Comparison of ENCODE assay signal across 29 mouse cellular contexts in genomic region chr15:79124331-79124875, GRCm38 (mm10). TPM values are rescaled to one million over a fixed set of nuclear protein-coding genes. Genes with fewer than 3 reads are reported as not detected.
DNase-seq lines count a peak whose midpoint lies in the region; ATAC-seq and TF ChIP-seq lines count a peak whose summit lies in the region.
"Had no signal": no experiment of that assay in that cellular context is flagged by ENCODE, and none has a peak within 500 bp of the region (broad histone marks: within the 10 kb centered on the region; RNA-seq: fewer than 3 reads in every experiment).

No protein-coding gene starts in this region.

- 77% methylated on average over 10 of the region's 10 CpGs for WGBS in heart, embryonic 13.5 days
- WGBS in forebrain, postnatal 0 days, result 83% methylated on average over 10 of the region's 10 CpGs

- H3K4me1 ChIP-seq in heart, embryonic 13.5 days, result peaks cover 28% of the 10 kb centered on the region
- H3K4me1 ChIP-seq in testis, adult 2 months (ENCODE audit: control insufficient read depth, insufficient read depth, low read length), result no peaks in the 10 kb centered on the region; the same call in 1 of the 2 replicates
- no peaks in the 10 kb centered on the region for H3K4me1 ChIP-seq in forebrain, postnatal 0 days (ENCODE audit: insufficient read depth)
- H3K4me1 ChIP-seq: forebrain, embryonic 13.5 days had no signal

- H3K36me3 ChIP-seq in heart, embryonic 13.5 days, result peaks cover 98% of the 10 kb centered on the region
- no peaks in the 10 kb centered on the region; the same call in none of the 2 replicates for H3K36me3 ChIP-seq in testis, adult 2 months (ENCODE audit: control insufficient read depth, insufficient read depth, low read length)
- peaks cover 67% of the 10 kb centered on the region for H3K36me3 ChIP-seq in forebrain, postnatal 0 days (ENCODE audit: insufficient read depth)

- DNase-seq in heart, adult 11 months, result peak; percentile 92
- no peak for DNase-seq in heart, postnatal 14 days
- DNase-seq in heart, postnatal 10 days, result no peak
- no peak for DNase-seq in testis, postnatal 14 days (ENCODE audit: low spot score)
- no peak for DNase-seq in forebrain, postnatal 0 days
- DNase-seq: adrenal gland, adult 8-10 months; cerebellum, adult 11 months; cerebellum, adult 9-10 months; cerebellum, postnatal 36 days; gastrocnemius, postnatal 36 days; kidney, adult 9 months; kidney, postnatal 10 days; liver; lung, adult 2 months; lung, postnatal 10 days; right cerebral cortex, adult 18-20 months had no signal

- H3K9me3 ChIP-seq in heart, embryonic 13.5 days, result no peaks in the 10 kb centered on the region
- H3K9me3 ChIP-seq in forebrain, postnatal 0 days (ENCODE audit: low read length), result no peaks in the 10 kb centered on the region
- H3K9me3 ChIP-seq: forebrain, embryonic 13.5 days; neural tube, embryonic 12.5 days had no signal

- no peak for TF ChIP-seq CTCF in testis, adult 2 months (IDR thresholded peaks at IDR 0.05; ENCODE audit: control insufficient read depth, insufficient read depth, insufficient replicate concordance, low read depth, low read length)
- TF ChIP-seq CTCF in forebrain, postnatal 0 days (IDR thresholded peaks at IDR 0.05; ENCODE audit: low read depth), result no peak

- intact Hi-C loops in heart, postnatal 14 days (cut with DNase I), result no loop called here
- intact Hi-C loops in heart, postnatal 10 days (cut with DNase I), result no loop called here

- H3K27me3 ChIP-seq in heart, embryonic 13.5 days (replicated peaks), result no peaks in the 10 kb centered on the region
- no peaks in the 10 kb centered on the region for H3K27me3 ChIP-seq in testis, adult 2 months (ENCODE audit: control insufficient read depth, insufficient read depth, low read length)
- H3K27me3 ChIP-seq in forebrain, postnatal 0 days (ENCODE audit: insufficient read depth, low read length), result no peaks in the 10 kb centered on the region
- H3K27me3 ChIP-seq: forebrain, embryonic 13.5 days; neural tube, embryonic 12.5 days had no signal

- peak overlapping the region; percentile 91 for H3K27ac ChIP-seq in heart, embryonic 13.5 days (replicated peaks)
- H3K27ac ChIP-seq in testis, adult 2 months (ENCODE audit: control insufficient read depth, insufficient read depth, low read depth, low read length), result peak overlapping the region; percentile 61
- no peak overlapping the region for H3K27ac ChIP-seq in forebrain, postnatal 0 days (ENCODE audit: low read depth, low read length)
- H3K27ac ChIP-seq: forebrain, embryonic 13.5 days; hindbrain, embryonic 14.5 days; liver, embryonic 14.5 days; macrophage; neural tube, embryonic 12.5 days had no signal

- peak overlapping the region; percentile 69 for H3K9ac ChIP-seq in heart, embryonic 13.5 days
- H3K9ac ChIP-seq in forebrain, postnatal 0 days, result no peak overlapping the region
- H3K9ac ChIP-seq: forebrain, embryonic 13.5 days; hindbrain, embryonic 14.5 days; liver, embryonic 14.5 days; neural tube, embryonic 12.5 days had no signal

- TF ChIP-seq POLR2A in testis, adult 2 months (IDR thresholded peaks at IDR 0.05; ENCODE audit: control insufficient read depth, low read depth, low read length), result no peak

- no peak for ATAC-seq in heart, embryonic 13.5 days (ENCODE audit: extremely low read depth, insufficient number of reproducible peaks, low FRiP score, low TSS enrichment)
- ATAC-seq in forebrain, postnatal 0 days, result no peak
- ATAC-seq: forebrain, embryonic 13.5 days; intestine, postnatal 0 days; midbrain, embryonic 16.5 days had no signal

- no peak overlapping the region for H3K4me3 ChIP-seq in heart, embryonic 13.5 days
- peak overlapping the region; percentile 77 for H3K4me3 ChIP-seq in testis, adult 2 months (ENCODE audit: control insufficient read depth, low read depth, low read length)
- H3K4me3 ChIP-seq in forebrain, postnatal 0 days (ENCODE audit: low read depth, low read length), result no peak overlapping the region
- H3K4me3 ChIP-seq: forebrain, embryonic 13.5 days; myocyte; neural tube, embryonic 12.5 days had no signal

- no peak overlapping the region for H3K4me2 ChIP-seq in heart, embryonic 13.5 days
- no peak overlapping the region for H3K4me2 ChIP-seq in forebrain, postnatal 0 days (ENCODE audit: low read depth)
- H3K4me2 ChIP-seq: forebrain, embryonic 13.5 days; hindbrain, embryonic 14.5 days; neural tube, embryonic 12.5 days had no signal

RNA-seq across cellular contexts. Expression of gene Micall1, which starts 15.7 kb away (rescaled TPM):
- 10 to 100 TPM; 61.2 to 64.9 TPM for total RNA-seq in heart, postnatal 14 days (2021)
- 15.4 and 15.6 TPM in 2 replicates for polyA plus RNA-seq in heart, embryonic 13.5 days (2015; fragmentation: Nextera tagmentation; extraction: Ambion mirVana)
- total RNA-seq in heart, postnatal 10 days (2021), result 10 to 100 TPM; 80.2 to 82.8 TPM
- 75.8 and 85.0 TPM in 2 replicates for polyA plus RNA-seq in testis, adult 2 months (2012; rRNA removed)
- 23.8 and 29.1 TPM in 2 replicates for total RNA-seq in forebrain, postnatal 0 days (2014; rRNA removed)
- polyA plus RNA-seq in forebrain, postnatal 0 days (2015; fragmentation: Nextera tagmentation; extraction: Ambion mirVana), result 7.2 and 8.0 TPM in 2 replicates

RNA-seq across cellular contexts. Expression of gene Polr2f, which starts 16.4 kb away (rescaled TPM):
- 100 to 1,000 TPM; 111 to 116 TPM for total RNA-seq in heart, postnatal 14 days (2021)
- polyA plus RNA-seq in heart, embryonic 13.5 days (2015; fragmentation: Nextera tagmentation; extraction: Ambion mirVana), result 231 and 244 TPM in 2 replicates
- 100 to 1,000 TPM; 118 to 130 TPM for total RNA-seq in heart, postnatal 10 days (2021)
- 41.1 and 42.2 TPM in 2 replicates for polyA plus RNA-seq in testis, adult 2 months (2012; rRNA removed)
- total RNA-seq in forebrain, postnatal 0 days (2014; rRNA removed), result 48.6 and 111 TPM in 2 replicates
- polyA plus RNA-seq in forebrain, postnatal 0 days (2015; fragmentation: Nextera tagmentation; extraction: Ambion mirVana), result 362 and 414 TPM in 2 replicates

RNA-seq across cellular contexts. Expression of gene 1700088E04Rik, which starts 16.6 kb away (rescaled TPM):
- 1 to 10 TPM; 1.3 to 2.7 TPM for total RNA-seq in heart, postnatal 14 days (2021)
- 6.0 TPM in 2 replicates for polyA plus RNA-seq in heart, embryonic 13.5 days (2015; fragmentation: Nextera tagmentation; extraction: Ambion mirVana)
- 1 to 10 TPM; 1.8 to 2.3 TPM for total RNA-seq in heart, postnatal 10 days (2021)
- 115 and 133 TPM in 2 replicates for polyA plus RNA-seq in testis, adult 2 months (2012; rRNA removed)
- 11.8 and 15.2 TPM in 2 replicates for total RNA-seq in forebrain, postnatal 0 days (2014; rRNA removed)
- 19.3 and 23.7 TPM in 2 replicates for polyA plus RNA-seq in forebrain, postnatal 0 days (2015; fragmentation: Nextera tagmentation; extraction: Ambion mirVana)
- total RNA-seq: megakaryocyte-erythroid progenitor cell, adult 5-6 weeks had no signal

RNA-seq across cellular contexts. Expression of gene Sox10, which starts 40.6 kb away (rescaled TPM):
- 1 to 10 TPM; 1.6 to 1.8 TPM for total RNA-seq in heart, postnatal 14 days (2021)
- 0.42 and 0.44 TPM in 2 replicates for polyA plus RNA-seq in heart, embryonic 13.5 days (2015; fragmentation: Nextera tagmentation; extraction: Ambion mirVana)
- total RNA-seq in heart, postnatal 10 days (2021), result 1 to 10 TPM; 1.6 to 2.4 TPM
- 1.5 and 1.6 TPM in 2 replicates for polyA plus RNA-seq in testis, adult 2 months (2012; rRNA removed)
- total RNA-seq in forebrain, postnatal 0 days (2014; rRNA removed), result 7.4 and 8.3 TPM in 2 replicates
- 4.8 and 6.3 TPM in 2 replicates for polyA plus RNA-seq in forebrain, postnatal 0 days (2015; fragmentation: Nextera tagmentation; extraction: Ambion mirVana)
- total RNA-seq: hematopoietic stem cell, adult 5-6 weeks; megakaryocyte-erythroid progenitor cell, adult 5-6 weeks had no signal
- polyA plus RNA-seq: G1E, macrophage, myocyte had no signal

RNA-seq across cellular contexts. Expression of gene Eif3l, which starts 49.4 kb away (rescaled TPM):
- 10 to 100 TPM; 73.8 to 81.1 TPM for total RNA-seq in heart, postnatal 14 days (2021)
- 154 and 160 TPM in 2 replicates for polyA plus RNA-seq in heart, embryonic 13.5 days (2015; fragmentation: Nextera tagmentation; extraction: Ambion mirVana)
- total RNA-seq in heart, postnatal 10 days (2021), result 10 to 100 TPM; 94.5 to 95.7 TPM
- 110 and 117 TPM in 2 replicates for polyA plus RNA-seq in testis, adult 2 months (2012; rRNA removed)
- 213 and 218 TPM in 2 replicates for total RNA-seq in forebrain, postnatal 0 days (2014; rRNA removed)
- polyA plus RNA-seq in forebrain, postnatal 0 days (2015; fragmentation: Nextera tagmentation; extraction: Ambion mirVana), result 179 and 191 TPM in 2 replicates
